Mouse (Mus musculus) heart, adult 2 months (tissue): ENCODE measurements around the gene Ccr6.

Source experiments
- CTCF ChIP-seq: fragments of 200-600 bp; IDR thresholded peaks from 2 replicates; pipeline ENCODE4 v1.8.1; 2022; ENCODE audit warnings: antibody characterized with exemption, mild to moderate bottlenecking, moderate library complexity
- EP300 ChIP-seq: fragments of 200-500 bp; IDR thresholded peaks from 2 replicates; pipeline ENCODE4 v1.6.1; 2011; ENCODE audit warnings: low read depth, low read length, control low read depth; ENCODE audit not compliant: insufficient read depth
- POLR2A ChIP-seq: fragments of 200-500 bp; IDR thresholded peaks from 2 replicates; pipeline ENCODE4 v1.6.1; 2011; ENCODE audit warnings: mild to moderate bottlenecking, low read depth, low read length, control low read depth; ENCODE audit not compliant: insufficient read depth

DNA sequence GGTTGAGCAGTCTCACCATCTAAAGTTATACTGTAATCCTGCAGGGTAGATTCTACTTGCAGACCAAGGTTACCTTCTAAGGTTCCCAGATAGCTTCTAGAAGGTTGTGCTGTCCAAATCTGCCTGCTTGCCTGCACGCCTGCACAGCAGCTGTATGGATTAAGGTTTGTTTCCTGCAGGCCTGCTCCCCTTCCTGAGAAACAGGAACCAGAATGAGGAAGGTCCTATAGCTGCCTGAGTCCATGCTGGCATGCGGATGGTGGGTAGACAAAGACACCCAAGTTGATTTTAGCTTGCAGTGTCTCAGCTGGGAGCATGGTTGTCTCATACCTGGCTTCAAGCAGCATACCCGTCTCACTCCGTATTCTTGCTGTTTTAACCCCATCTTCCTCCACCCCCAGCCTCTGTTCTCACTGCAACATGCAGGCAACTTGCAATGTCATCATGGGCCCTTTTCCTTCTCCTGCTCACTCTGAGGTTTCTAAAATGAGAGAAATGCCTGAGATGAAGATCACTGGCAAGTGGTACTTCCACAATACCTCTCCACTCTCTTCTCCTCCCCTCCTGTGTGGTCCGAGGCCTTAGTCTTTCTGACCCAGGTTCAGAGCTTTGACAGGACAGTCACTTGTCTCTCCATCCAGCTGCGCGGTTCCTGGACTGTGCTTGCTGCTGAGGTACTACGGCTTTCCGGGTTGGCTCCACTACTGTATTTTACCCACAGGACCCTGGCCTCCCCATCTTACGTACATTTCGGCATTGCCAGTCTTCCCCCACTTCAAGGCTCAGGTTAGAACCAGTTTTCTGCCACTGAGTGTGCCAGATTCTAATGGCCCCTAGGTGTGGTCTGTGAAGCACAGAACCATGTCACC, 36.5 kb upstream of the Ccr6 start:
- no peak for TF ChIP-seq POLR2A
- TF ChIP-seq EP300: no peak
- no peak for TF ChIP-seq CTCF
